Mouse (Mus musculus) brain, embryonic 14.5 days (tissue): Measurements from ENCODE around the gene Pa2g4.

Source experiments
- CTCF ChIP-seq: fragments of 200-500 bp; IDR thresholded peaks from 2 replicates; pipeline ENCODE4 v1.5.1; 2012; ENCODE audit warnings: inconsistent platforms, mild to moderate bottlenecking, moderate library complexity, borderline replicate concordance; ENCODE audit not compliant: insufficient read depth, insufficient read length; ENCODE audit errors: extremely low read depth
- POLR2A ChIP-seq: fragments of 200-500 bp; IDR thresholded peaks from 2 replicates; pipeline ENCODE4 v1.6.1; 2012; ENCODE audit warnings: mild to moderate bottlenecking, inconsistent platforms, borderline replicate concordance; ENCODE audit not compliant: poor library complexity, insufficient read depth, insufficient read length, severe bottlenecking; ENCODE audit errors: extremely low read depth

DNA sequence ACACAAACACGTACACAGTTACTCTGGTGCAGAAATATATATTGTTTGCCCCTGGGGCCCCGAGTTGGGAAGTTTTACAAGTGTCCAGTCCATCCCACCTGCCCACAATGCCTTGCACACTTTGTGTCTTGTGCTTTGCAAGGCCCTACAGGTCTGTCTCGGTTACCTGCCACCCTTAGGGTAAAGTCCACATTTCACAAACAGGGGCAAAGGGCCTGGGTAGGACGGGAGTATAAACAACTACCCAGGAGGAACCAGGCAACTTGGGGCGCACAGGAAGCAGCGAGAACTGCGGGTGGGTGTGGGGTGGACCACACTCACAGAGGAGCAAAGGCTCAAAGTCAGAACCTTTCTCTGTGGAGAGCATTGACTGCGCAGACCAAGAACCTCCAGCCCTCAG, 21.9 kb upstream of the Pa2g4 start:
- TF ChIP-seq POLR2A, result no peak
- TF ChIP-seq CTCF, result no peak
